Mouse (Mus musculus) T-helper 1 cell (primary cell): ENCODE results near the gene Uchl4.
"Not testable (repeated sequence)": the region's sequence is repeated elsewhere in the genome, so short reads cannot be mapped to it uniquely, and the experiment has no call there.

Experiments used
- in situ Hi-C: fragments of 300-600 bp; cut with MboI, MseI; formaldehyde crosslinking; loops from one replicate; pipeline ENCODE4 v1.15.1; 2025; ENCODE audit warnings: high pct_unique_total_duplicates

The Uchl4 gene

DNA sequence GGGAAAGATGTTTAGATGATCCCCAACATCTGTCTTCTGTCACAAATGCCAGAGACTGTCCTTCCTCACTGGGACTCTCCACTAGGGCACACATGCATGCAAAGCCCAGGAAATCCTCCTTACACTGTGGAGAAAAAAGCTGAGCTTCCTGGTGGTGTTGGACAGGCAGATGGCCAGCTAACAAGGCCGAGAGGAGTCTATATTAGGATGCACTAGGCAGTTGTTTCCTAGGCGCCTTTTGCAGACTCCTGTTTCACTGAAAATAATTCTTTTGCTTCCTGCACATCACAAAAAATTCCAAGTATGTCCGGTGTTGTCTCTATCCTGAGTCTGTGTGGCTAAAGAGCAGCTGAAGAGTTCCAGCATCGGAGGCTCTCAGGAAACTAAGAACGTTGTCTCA lies 3.8 kb upstream of the Uchl4 start:
- in situ Hi-C loops, result no loop called here

DNA sequence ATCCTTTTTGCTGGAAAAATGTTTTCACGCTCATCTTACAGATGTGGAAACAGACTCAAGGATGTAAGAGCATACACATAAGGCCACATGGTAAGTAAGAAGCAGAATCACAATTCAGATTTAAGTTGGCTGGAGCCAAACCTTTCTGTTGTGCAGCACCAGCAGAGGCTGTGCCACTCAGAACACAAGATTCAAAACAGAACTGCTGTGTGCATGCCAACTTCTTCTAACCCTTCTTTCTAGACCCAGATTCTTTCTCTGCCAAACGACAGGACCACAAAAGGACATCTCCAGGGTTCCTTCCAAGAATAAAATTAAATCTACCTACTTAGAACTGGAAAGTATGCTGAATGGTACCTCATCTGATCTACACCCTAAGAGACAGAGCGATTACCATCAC lies 3.3 kb upstream of the Uchl4 start:
- in situ Hi-C loops, result no loop called here

DNA sequence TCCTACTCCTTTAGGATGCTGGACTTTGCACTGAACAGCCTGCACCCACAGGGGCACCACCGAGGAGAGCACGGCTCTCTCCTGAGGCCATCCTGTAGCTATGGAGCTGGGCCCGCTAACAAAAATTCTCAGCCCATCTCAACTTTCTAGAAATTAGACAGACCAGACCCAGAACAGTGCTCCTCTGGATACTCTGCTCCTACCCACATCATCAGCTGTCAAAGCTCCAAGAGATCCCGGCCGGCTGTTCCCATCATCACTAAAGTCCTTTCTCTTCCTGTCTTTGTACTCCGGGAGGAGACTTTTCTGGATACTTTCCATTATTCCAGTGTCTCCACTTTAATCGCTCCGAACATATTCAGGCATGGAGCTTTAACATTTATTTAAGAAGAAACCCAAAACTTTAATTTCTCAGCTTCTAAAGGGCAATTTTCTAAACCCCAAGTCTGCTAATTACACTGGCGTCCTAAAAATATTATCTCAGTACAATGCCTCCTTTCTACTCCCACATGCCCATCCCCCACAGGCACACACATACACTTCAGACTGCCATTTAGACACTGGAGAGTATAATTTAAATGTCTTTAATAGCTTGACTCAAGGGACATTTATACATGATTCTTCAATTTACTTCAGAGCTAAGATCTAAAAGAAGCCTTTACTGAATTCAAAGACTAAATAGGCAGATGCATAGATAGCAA lies 2.6 kb upstream of the Uchl4 start:
- in situ Hi-C loops, result no loop called here

DNA sequence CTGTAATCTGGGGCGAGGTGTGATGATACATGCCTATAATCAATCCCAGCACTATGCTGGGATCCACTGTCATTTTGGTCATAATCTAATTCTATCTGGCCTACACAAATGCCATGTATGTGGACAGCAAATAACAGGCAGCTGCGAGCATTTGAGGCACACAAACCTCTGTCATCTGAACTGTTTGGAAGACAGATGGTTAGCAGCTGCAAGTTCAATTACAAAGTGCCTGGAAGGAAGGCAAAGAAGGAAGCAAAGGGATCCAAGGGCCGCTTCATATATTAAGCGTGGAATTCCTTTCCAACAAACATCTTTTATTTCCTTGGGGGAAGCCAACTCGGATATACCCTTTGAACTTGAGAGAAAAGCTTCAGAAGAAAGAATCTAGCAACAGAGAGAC lies 1.3 kb upstream of the Uchl4 start:
- in situ Hi-C loops, result no loop called here

DNA sequence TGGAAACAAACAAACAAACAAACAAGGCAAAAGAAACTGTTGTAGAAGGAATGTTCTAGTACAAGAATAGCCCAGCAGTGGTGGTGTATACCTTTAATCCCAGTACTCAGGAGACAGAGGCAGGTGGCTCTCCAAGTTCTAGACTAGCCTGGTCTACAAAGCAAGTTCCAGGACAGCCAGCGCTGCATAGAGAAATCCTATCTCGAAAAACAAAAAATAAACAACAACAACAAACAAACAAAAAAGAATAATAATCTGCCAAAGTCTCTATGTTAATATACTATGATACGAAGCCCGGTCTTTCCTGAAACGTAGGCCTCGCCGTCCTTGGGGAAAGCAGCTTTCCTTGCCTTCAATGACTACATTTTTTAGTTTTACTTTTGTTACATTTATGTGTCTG lies 1.1 kb downstream of the Uchl4 start:
- in situ Hi-C loops, result no loop called here

DNA sequence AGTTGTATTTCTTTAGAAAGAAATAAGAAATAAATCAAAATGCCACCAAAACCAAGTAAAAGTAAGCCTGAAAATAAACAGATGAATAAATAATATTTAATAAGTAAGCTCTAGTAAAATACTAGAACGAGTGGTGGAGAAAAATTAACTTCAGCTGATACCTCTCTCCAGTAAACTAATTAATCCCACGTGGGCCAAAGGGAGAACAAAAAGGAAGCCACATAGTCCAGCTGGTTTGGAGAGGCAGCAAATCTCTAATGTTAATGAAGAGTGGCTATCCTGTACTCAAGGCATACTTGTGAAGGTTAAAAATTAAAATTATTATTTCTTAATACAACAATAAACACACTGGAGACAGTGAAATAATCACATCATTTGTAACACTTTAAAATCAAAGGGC lies 5.1 kb downstream of the Uchl4 start:
- in situ Hi-C loops, result no loop called here

- in situ Hi-C loops, result no loop called here
Observed at GRCm38 (mm10) chr9:64240681-64241080, 5.7 kb downstream of the Uchl4 start.

DNA sequence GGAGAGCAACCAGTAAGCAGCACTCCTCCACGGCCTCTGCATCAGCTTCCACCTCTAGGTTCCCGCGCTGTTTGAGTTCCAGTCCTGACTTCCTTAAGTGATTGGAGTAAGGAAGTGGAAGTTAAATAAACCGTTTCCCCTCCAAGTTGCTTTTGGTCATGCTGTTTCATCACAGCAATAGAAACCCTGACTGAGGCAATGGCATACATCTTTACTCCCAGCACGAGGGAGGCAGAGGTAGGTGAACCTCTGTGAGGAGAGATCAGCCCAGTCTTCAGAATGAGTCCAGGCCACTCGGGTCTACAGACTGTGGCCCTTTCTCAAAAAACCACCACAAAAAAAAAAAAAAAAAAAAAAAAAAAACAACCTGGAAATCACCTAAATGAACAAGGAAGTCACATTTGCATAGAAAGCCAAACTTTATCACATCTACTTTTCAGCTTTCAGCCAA lies 7.4 kb downstream of the Uchl4 start:
- in situ Hi-C loops, result no loop called here

DNA sequence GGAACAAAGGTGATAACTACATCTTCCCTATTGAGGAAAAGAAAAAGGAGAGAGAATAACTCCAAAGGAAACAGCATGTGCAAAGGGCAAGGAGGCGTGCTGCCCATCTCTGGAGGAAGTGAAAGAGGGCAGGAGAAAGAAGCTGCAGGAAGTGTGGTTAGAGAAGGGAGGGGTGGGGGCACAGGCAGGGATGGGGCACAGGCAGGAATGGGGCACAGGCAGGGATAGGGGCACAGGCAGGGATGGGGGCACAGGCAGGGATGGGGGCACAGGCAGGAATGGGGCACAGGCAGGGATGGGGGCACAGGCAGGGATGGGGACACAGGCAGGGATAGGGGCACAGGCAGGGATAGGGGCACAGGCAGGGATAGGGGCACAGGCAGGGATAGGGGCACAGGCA lies 14.4 kb downstream of the Uchl4 start:
- in situ Hi-C loops, result no loop called here

- in situ Hi-C loops, result no loop called here
Observed at GRCm38 (mm10) chr9:64250111-64250730, 15.2 kb downstream of the Uchl4 start.

DNA sequence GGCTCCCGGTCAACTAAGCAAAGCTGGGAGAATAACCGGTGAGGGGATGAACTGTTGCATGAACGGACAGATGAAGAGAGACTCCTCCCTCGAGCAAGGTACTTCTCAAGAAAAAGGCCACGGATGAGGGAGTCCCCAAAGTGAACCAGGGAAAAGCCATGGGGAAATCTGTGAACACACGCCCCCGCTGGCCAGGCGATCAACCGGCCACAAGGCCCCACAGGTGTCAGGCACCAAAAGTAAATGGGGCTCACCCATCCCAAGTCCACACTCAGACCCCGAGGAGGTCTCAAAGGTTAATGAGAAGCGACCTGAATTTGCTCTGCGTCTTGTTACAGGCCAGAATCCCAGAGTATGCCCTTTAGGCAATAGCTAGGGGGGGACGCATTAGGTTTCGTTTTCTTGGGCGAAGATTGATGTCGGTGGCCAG lies 17.6 kb downstream of the Uchl4 start:
- in situ Hi-C loops, result no loop called here

GRCm38 (mm10) chr9:64253021-64253904 lies 18.3 kb downstream of the Uchl4 start, which contains the start of gene Map2k1:
Map2k1 (minus strand) TSS chr9:64253631.
- in situ Hi-C loops, result no loop called here

DNA sequence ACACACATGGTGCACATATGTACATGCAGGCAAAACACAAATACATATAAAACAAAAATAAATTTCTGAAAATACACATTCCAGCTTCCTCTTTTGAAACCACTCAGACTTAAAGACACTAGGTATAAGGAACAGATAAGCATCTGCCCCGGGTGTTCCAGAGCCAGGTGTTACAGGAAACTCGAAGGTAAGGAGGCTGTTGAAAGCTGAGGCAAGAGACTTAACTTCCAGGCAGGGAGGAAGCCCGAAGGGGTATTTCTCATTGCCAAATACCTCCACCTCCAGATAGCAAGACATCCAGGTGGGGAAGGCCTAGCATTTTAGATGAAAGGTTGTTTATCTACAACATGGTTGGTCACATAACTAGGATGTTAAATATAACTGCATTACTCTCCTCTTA lies 20.4 kb downstream of the Uchl4 start:
- in situ Hi-C loops, result no loop called here

DNA sequence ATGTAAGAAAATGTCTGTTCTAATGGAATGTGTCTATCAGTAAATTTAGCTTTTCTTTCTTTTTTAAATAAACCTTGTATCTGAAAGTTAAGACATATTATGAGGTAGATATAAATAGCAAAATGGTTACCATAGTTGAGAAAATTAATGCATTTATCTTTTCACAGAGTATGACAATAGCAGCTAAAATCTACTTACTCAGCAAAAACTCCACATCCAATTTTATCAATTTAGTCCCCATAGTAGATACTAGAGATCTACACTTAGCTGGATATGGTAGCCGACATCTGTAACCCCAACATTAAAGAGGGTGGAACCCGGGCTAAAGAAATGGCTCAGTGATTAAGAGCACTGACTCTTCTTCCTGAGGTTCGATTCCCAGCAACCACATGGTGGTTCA lies 21.2 kb downstream of the Uchl4 start:
- in situ Hi-C loops, result no loop called here

DNA sequence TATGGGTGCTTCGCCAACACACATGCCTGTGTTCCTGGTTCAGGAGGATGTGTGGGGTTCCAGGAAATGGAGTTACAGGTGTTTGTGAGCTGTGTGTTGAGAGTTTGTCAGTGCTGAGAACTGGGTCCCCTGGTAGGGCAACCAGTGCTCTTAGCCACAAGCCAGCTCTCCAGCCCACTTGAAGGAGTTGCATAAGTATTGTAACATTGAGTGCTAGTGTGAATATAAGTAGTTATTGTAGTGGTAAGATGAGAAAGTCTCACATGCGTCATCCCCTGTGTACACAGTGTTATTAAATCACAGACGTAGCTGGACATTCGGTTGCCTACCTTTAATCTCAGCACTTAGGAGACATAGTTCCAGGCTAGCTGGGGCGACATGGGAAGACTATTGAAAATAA lies 24.9 kb downstream of the Uchl4 start:
- in situ Hi-C loops, result no loop called here

DNA sequence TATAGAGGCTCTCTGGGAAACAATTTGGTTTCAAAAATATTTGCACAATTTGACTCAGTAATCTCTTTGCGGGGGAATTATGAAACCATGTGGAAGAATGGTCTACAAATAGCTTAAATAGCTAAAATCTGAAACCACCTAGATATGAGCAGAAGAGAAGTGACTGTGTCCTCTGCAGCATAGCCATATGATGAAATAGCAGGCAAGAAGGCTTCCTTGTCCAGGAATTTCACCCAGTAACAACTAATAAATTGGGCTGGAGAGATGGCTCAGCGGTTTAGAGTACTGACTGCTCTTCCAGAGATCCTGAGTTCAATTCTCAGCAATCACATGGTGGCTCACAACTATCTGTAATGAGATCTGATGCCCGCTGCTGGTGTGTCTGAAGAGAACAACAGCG lies 26.0 kb downstream of the Uchl4 start:
- in situ Hi-C loops, result no loop called here

DNA sequence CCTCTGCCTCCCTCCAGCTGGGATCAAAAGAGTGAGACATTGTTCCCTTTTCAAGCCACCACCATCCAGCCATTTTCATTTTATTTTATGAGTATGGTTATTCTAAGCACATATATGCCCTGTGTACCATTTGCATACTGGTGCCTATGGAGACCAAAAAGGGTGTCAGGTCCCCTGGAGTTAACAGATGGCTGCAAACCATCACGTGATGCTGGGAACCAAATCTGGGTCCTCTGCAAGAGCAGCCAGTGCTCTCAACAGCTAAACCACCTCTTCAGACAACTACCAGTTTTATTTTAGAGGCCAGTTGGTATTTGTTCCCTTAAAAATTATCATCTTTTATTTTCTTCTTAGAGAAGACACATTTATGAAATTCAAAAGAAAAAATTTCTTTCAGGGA lies 29.8 kb downstream of the Uchl4 start:
- in situ Hi-C loops, result no loop called here

GRCm38 (mm10) chr9:64267231-64267630 lies 32.2 kb downstream of the Uchl4 start:
- in situ Hi-C loops, result no loop called here

GRCm38 (mm10) chr9:64268196-64268595 lies 33.2 kb downstream of the Uchl4 start:
- in situ Hi-C loops, result no loop called here

DNA sequence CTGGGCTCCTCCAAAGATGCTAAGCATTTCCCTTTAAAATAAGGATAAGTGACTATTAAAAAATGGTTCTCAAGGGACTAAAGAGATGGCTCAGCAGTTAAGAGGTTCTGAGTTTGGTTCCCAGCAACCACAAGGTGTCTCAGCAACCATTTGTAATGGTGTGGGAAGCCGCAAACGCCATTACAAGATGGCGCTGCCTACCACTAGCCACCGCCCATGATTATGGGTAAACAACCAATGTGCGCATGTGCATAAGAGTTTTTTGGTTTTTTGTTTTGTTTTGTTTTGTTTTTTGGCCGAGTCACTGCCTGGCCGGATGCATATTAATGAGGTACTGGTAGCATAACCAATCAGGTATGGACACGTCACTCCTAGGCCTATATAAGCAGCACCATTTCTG lies 33.8 kb downstream of the Uchl4 start:
- in situ Hi-C loops, result not testable (repeated sequence)

- in situ Hi-C loops, result loop anchor here (10.0 kb wide), 1 partner anchor 86 kb away; no protein-coding TSS in a partner anchor
Observed at GRCm38 (mm10) chr9:64271249-64271648, 36.2 kb downstream of the Uchl4 start.

DNA sequence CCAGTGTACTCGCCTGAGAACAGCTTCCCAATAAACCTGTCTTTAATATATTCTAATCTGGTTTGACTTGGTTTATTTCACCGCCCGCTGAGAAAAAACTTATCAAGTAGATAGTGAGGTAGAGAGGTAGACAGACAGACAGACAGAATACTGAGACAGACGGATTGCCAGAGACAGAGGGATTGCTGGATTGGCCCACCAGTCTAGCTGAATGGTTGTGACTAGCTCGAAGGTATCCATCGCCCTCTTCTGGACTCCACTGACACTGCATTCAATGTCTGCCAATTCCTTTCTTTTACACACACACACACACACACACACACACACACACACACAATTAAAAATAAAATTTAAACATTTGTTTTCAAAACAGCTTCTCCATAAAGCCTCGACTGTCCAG lies 37.6 kb downstream of the Uchl4 start:
- in situ Hi-C loops, result loop anchor here (10.0 kb wide), 1 partner anchor 88 kb away; no protein-coding TSS in a partner anchor
